Mouse (Mus musculus) T-cell, adult 2 months (primary cell): Measurements from ENCODE around the gene Mrnip.

Experiments used
- DNase-seq: peaks from one replicate; pipeline ENCODE4 v3.0.0; 2022; ENCODE audit warnings: low spot score

Gene Mrnip

GRCm38 (mm10) chr11:50225611-50226378, 51.6 kb downstream of the Mrnip start:
- DNase-seq = no peak

DNA sequence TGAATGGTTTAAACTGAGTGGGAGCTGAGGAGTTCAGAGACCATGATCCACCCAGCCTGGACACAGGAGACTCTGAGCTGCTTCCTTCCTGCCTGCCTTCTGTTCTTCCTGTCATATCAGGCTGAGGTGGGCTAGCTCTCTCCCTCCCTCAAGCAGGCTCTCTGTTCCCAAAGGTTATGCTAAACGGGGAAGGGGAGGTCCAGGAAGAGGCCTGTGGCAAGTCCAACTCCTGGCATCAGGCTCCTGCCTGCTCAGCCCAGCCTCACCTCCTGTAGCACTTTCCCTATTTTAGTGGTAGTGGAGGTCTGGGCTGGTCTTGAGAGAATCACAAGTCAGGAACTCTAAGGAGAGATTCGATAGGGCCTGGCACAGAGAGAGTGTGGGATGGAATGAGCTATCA, 52.2 kb downstream of the Mrnip start:
- DNase-seq = no peak

GRCm38 (mm10) chr11:50227226-50227625, 53.0 kb downstream of the Mrnip start:
- DNase-seq = no peak

DNA sequence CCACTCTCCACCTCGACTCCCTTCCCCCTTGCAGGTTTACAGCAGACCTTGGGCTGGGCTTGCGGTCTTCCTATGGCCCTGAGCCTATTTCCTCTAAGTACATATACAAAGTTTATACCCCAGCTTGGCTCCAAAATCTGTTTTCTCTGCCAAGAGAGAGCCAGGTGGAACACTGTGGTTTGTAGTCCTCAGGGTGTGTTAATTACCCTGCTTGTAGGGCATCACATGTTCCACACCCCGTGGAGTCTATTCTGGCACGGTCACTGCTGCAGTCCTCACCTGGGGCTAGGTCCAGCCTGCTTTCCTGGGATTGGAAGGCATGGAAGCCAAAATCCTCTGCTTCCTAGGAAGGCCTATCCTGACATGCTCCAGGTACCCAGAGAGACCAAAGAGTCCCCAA, 53.5 kb downstream of the Mrnip start:
- no peak for DNase-seq

GRCm38 (mm10) chr11:50228772-50229171, 54.5 kb downstream of the Mrnip start:
- DNase-seq = no peak

GRCm38 (mm10) chr11:50229252-50229910, 55.1 kb downstream of the Mrnip start:
- DNase-seq = no peak

GRCm38 (mm10) chr11:50230481-50231304, 56.4 kb downstream of the Mrnip start:
- no peak for DNase-seq

DNA sequence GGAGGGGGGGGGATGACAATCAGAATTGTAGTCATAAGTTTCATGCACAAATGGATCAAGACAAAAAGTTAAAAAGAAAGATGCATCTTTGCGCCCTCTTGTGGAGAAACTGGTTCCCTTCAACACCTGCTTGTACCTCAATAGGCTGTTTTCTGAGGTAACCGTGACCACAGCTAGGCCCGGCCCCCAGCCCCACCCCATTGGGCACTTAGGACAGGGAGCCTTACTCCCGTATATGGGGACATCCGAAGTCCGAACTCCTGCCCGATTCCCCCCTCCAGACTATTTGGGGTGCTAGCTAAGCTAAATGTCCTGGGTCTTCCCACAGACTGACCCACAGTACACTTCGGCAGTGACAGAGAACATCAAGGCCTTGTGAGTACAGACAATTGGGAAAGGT, 57.2 kb downstream of the Mrnip start:
- peak; percentile 74 for DNase-seq

- DNase-seq = peak; percentile 39
Measured at GRCm38 (mm10) chr11:50233022-50233421, 58.8 kb downstream of the Mrnip start.

- DNase-seq = peak; percentile 30
Measured at GRCm38 (mm10) chr11:50233993-50234392, 59.7 kb downstream of the Mrnip start.

DNA sequence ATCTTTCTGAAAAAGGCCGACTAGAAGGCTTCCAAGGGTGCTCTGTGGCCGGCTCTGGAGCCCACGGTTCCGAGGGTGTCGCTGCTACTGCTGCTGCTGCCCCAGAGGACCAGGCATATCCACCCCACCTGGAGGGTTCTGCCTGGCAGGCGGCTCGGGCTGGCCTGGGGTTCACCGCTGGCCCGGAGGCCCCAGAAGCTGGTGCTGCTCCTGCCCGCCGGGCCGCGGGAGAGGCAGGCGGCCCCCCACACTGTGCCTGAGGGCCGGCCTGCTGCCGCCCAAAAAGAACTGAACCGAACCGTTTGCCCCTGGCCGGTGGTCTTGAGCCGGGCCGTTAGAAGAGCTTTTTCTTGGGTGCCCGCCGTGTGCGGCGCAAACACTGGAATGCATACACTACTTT, 60.4 kb downstream of the Mrnip start:
- DNase-seq = no peak

DNA sequence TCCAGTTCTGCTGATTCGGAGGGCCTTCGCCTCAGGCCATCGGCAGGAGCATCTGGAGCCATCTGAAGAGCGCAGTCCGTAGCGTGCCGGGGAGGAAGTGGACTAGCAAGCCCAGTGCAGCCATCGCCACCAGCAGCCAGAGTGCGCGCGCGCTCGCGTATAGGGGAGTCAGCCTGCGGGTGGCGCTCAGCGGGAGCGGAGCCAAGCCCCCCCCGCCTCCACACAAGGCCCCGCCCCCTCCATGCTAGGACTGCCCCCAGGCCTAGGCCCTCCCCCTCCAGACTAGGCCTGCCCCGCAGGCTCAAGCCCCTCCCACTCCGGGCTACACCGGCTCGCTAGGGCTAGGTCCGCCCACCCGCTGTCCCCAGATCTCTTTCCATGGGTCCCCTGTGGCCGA, 62.3 kb downstream of the Mrnip start:
- peak; percentile 89 for DNase-seq

DNA sequence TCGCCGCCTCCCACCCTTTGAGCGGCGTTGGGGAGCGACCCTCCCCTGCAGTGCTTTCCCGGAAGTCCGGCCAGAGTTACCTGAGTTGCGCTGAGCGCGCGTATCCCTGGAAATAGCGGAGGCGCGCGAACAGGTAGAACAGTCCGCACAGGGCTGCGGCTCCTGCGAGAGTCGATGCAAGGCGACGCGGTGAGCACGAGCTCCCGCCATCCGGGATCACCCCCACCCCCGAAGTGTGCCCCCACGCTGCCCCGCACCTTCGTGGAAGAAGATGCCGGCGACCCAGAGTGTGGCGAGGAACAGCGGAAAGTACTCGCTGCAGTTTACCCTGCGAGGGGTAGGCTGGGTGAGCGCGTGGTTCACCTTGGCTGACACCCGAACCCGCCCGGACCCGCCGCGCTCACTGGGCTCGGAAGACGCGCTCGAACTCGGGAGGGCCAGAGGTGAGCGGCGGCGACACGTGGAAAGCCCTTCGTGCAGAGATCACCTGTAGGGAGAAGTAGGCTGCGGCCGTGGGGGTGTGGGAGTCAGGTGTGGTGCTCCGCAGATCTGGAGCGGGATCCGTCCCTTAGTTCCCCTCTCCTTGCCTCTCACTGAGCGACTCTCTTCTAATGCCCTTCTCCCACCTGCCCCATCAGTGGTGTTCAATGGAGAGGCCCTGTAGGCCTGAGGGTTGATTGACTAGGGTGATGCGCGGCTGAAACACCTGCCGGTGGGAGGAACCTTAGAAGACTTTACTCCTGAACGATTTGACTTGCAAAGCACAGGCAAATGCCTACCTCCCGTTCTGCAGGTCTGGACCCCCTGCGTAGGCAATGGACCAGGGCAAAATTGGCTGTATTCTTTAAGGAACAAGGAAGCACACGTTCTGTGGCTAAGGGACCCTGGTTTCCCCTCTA, 62.9 kb downstream of the Mrnip start:
- no peak for DNase-seq

GRCm38 (mm10) chr11:50238324-50238723, 64.1 kb downstream of the Mrnip start, which contains the start of gene Ltc4s:
Ltc4s (minus strand) TSS chr11:50238616.
- DNase-seq = no peak

GRCm38 (mm10) chr11:50238821-50239791, 64.9 kb downstream of the Mrnip start:
- DNase-seq = no peak

DNA sequence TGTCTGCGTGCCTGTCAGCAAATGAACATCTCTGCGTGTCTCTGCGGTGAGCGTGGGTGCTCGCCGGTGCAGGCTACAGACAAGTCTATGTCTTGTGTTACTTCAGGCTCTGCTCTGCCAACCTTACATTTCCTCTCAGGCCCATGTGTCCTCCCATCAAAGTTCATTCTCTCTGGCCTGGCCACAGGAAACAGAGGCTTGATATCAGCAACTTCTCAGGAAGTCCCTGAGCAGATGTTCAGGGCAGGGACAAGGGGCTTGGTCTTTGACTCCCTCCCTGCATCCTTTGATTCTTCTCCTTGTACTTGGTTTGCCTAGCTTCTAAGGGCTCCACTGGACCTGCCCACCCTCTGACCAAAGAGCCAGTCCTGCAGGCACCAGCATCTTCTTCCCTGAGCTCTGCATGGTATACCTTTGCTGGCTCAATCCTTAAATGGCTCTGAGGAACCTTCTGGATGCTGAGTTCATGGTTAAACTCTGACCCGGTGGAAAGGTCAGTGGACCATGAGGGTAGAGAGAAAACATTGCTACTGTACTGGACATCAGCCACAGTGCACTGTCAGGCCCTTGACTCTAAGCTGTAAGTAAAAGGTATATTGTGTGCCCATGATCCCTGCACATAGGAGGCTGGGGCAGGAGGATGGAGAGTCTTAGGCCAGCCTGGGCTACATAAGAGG, 66.1 kb downstream of the Mrnip start:
- no peak for DNase-seq

GRCm38 (mm10) chr11:50243926-50244325, 69.7 kb downstream of the Mrnip start:
- DNase-seq = no peak

- no peak for DNase-seq
Measured at GRCm38 (mm10) chr11:50245269-50245668, 71.0 kb downstream of the Mrnip start.

GRCm38 (mm10) chr11:50248473-50249171, 74.4 kb downstream of the Mrnip start:
- DNase-seq = no peak
